Mouse (Mus musculus): ENCODE measurements around the gene Wdr54. TPM values are rescaled to one million over a fixed set of nuclear protein-coding genes. Genes with fewer than 3 reads are reported as not detected.

Gene Wdr54
- polyA plus RNA-seq, 1 experiment, result not detected

GRCm38 (mm10) chr6:83165607-83166242, 9.5 kb upstream of the Wdr54 start, which contains the start of gene Dctn1:
Dctn1 (plus strand) TSS chr6:83165920.
- no peak for TF ChIP-seq GATA1 (IDR thresholded peaks at IDR 0.05; ENCODE audit: low read length)

- TF ChIP-seq GATA1 (IDR thresholded peaks at IDR 0.05; ENCODE audit: low read length), result no peak
These were observed 8.9 kb upstream of the Wdr54 start for GRCm38 (mm10) chr6:83165026-83165606.

- TF ChIP-seq GATA1 (IDR thresholded peaks at IDR 0.05; ENCODE audit: low read length), result no peak
These were observed 6.5 kb upstream of the Wdr54 start for GRCm38 (mm10) chr6:83162701-83163100.

- no peak for TF ChIP-seq GATA1 (IDR thresholded peaks at IDR 0.05; ENCODE audit: low read length)
These were observed 5.9 kb upstream of the Wdr54 start for GRCm38 (mm10) chr6:83161921-83162641.

GRCm38 (mm10) chr6:83161442-83161841, 5.2 kb upstream of the Wdr54 start:
- no peak for TF ChIP-seq GATA1 (IDR thresholded peaks at IDR 0.05; ENCODE audit: low read length)

GRCm38 (mm10) chr6:83155552-83156238, 502 bp downstream of the Wdr54 start:
- no peak for TF ChIP-seq GATA1 (IDR thresholded peaks at IDR 0.05; ENCODE audit: low read length)

- TF ChIP-seq GATA1 (IDR thresholded peaks at IDR 0.05; ENCODE audit: low read length), result no peak
These were observed 2.7 kb downstream of the Wdr54 start for GRCm38 (mm10) chr6:83153485-83153884.

- no peak for TF ChIP-seq GATA1 (IDR thresholded peaks at IDR 0.05; ENCODE audit: low read length)
These were observed 3.2 kb downstream of the Wdr54 start for GRCm38 (mm10) chr6:83153038-83153437.

GRCm38 (mm10) chr6:83151721-83152120, 4.5 kb downstream of the Wdr54 start:
- TF ChIP-seq GATA1 (IDR thresholded peaks at IDR 0.05; ENCODE audit: low read length), result no peak

- TF ChIP-seq GATA1 (IDR thresholded peaks at IDR 0.05; ENCODE audit: low read length), result no peak
These were observed 8.9 kb downstream of the Wdr54 start for GRCm38 (mm10) chr6:83147280-83147679.

GRCm38 (mm10) chr6:83145805-83146204, 10.4 kb downstream of the Wdr54 start:
- TF ChIP-seq GATA1 (IDR thresholded peaks at IDR 0.05; ENCODE audit: low read length), result no peak

GRCm38 (mm10) chr6:83145209-83145608, 11.0 kb downstream of the Wdr54 start:
- no peak for TF ChIP-seq GATA1 (IDR thresholded peaks at IDR 0.05; ENCODE audit: low read length)

GRCm38 (mm10) chr6:83142886-83143285, 13.3 kb downstream of the Wdr54 start:
- no peak for TF ChIP-seq GATA1 (IDR thresholded peaks at IDR 0.05; ENCODE audit: low read length)

GRCm38 (mm10) chr6:83142211-83142731, 13.9 kb downstream of the Wdr54 start:
- TF ChIP-seq GATA1 (IDR thresholded peaks at IDR 0.05; ENCODE audit: low read length), result no peak

GRCm38 (mm10) chr6:83141636-83142035, 14.6 kb downstream of the Wdr54 start:
- no peak for TF ChIP-seq GATA1 (IDR thresholded peaks at IDR 0.05; ENCODE audit: low read length)

- TF ChIP-seq GATA1 (IDR thresholded peaks at IDR 0.05; ENCODE audit: low read length), result no peak
These were observed 16.2 kb downstream of the Wdr54 start for GRCm38 (mm10) chr6:83140044-83140443.
